Mouse (Mus musculus): ENCODE results near the gene Ttc23l. TPM values are rescaled to one million over a fixed set of nuclear protein-coding genes. Genes with fewer than 3 reads are reported as not detected.
A peak's percentile ranks its signal among the peaks of the same experiment; 100 is the strongest.
"Not testable (repeated sequence)": the region's sequence is repeated elsewhere in the genome, so short reads cannot be mapped to it uniquely, and the experiment has no call there.

Ttc23l gene
- total RNA-seq (2017), result not detected in 2 replicates

GRCm38 (mm10) chr15:10558465-10558864 is at the start of gene Ttc23l:
TSS of gene Ttc23l (minus strand) at chr15:10558668.
- ATAC-seq (replicated peaks; ENCODE audit: low read depth, poor library complexity, severe bottlenecking), result no peak

GRCm38 (mm10) chr15:10599413-10599812 is 40.9 kb upstream of the Ttc23l start:
- peak; percentile 99 for ATAC-seq (replicated peaks; ENCODE audit: low read depth, poor library complexity, severe bottlenecking)

DNA sequence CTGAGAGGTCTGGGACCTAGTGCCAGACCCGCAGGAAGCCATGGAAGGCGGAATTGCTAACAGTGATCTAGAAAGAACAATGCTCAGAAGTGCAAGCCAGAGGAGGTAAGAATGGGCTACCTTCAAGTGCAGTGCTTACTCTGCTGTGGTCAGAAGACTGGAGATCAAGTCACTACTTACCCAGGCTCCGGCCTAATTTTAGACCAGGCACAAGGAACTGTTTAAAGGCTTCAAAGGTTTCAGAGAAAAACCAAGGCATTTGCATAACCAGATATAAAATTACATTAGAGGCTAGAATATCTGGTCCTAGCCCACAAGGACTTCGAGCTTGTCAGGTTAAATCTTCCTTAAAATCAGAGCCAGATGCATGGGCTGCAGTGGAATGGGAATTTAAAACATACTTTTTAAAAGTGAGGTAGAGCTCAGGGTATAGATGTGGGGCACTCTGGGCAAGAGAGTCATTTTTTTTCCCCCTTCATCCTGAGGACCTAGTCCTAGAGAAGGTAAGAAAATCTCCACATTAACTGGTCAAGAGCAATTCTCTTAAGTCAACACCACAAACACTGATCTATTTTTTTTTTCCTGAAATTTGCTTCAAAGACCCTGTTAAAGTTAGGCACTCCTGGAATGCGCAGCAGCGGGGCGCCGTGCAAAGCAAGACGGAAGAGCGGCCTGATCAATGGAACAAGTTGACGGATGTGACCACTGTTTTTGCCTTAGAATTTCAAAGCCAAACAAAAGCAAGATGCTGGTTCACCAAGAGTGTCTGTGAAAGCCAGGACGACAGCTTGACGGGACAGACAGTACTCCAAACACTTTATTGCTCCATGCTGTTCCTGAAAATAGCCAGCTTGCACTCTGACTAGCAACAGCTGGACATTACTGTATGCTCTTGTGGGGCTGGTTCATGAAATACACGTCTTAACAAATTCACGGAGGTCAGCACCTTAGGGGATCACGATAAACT is 40.1 kb upstream of the Ttc23l start:
- no peak for ATAC-seq (replicated peaks; ENCODE audit: low read depth, poor library complexity, severe bottlenecking)

DNA sequence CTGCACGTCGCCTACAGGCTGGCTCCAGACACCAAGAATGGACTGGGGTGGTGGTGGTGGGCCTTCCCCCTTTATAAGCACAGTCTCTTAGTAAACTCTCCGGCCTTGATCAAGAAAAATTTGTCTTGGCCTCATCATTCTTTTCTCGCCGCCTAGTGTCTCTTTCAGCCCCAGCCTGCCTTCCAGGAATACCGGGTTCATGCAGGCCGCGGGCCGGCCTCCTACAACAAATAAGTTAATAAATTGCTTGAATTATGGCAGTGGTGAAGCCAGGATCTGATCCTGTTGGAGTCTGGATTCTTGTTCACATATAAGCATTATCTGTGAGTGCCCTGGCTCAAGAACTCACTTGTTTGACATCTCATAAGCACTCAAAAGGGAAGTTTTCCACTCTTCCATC is 38.4 kb upstream of the Ttc23l start:
- ATAC-seq (replicated peaks; ENCODE audit: low read depth, poor library complexity, severe bottlenecking), result no peak

DNA sequence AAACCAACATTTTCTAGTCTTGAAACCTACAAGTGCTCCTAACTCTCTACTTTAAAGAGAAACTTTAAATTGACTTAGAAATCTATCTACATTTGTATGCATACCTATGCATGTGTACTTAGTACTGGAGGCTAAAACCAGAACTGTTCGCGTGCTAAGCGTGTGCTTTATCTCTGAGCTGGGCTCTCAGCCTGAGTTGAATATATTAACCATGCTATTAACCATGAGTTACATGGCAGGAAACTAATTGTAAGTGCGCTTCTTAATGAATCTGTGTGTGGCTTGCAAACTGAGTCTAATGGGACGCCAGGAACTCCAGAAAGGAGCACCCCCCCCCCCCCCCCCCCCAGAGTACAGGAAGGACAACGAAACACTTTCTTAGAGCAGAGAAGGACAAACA is 36.9 kb upstream of the Ttc23l start:
- no peak for ATAC-seq (replicated peaks; ENCODE audit: low read depth, poor library complexity, severe bottlenecking)

DNA sequence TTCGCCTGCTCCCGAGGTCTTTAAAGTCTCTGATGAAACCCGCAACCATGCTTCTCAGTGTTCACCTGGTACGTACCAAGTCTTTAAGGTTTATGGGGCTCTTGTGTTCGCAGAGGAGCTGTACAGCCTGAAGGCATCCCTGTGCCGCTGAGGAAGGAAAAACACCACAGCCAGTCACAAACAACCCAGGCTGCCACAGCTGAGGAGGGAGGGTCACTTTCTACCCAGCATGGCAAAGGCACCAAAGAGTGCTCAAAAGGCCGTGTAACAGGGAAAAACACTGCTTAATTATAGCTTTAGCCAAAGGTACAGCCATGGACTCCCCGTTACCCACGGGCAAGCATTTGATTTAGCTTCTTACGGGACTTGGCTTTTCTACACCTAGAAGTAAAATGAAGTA is 36.4 kb upstream of the Ttc23l start:
- ATAC-seq (replicated peaks; ENCODE audit: low read depth, poor library complexity, severe bottlenecking), result no peak

GRCm38 (mm10) chr15:10593094-10593493 is 34.6 kb upstream of the Ttc23l start:
- ATAC-seq (replicated peaks; ENCODE audit: low read depth, poor library complexity, severe bottlenecking), result no peak

DNA sequence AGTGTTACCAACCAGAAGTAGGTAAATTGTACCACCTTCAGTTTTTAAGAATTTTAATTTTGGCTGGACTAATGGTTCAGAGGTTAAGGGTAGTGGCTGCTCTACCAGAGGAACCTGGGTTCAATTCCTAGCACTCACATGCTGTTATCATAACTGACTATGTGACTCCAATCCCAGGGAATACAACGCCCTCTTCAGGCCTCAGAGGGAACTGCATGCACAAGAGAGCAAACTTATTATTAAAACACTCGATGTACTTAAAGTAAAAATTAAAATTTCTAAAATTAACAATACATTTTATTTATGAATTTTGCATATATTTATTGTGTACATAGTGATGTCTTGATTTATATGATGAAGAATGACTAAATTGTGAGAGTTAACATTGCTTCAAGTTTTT is 28.1 kb upstream of the Ttc23l start:
- ATAC-seq (replicated peaks; ENCODE audit: low read depth, poor library complexity, severe bottlenecking), result no peak

DNA sequence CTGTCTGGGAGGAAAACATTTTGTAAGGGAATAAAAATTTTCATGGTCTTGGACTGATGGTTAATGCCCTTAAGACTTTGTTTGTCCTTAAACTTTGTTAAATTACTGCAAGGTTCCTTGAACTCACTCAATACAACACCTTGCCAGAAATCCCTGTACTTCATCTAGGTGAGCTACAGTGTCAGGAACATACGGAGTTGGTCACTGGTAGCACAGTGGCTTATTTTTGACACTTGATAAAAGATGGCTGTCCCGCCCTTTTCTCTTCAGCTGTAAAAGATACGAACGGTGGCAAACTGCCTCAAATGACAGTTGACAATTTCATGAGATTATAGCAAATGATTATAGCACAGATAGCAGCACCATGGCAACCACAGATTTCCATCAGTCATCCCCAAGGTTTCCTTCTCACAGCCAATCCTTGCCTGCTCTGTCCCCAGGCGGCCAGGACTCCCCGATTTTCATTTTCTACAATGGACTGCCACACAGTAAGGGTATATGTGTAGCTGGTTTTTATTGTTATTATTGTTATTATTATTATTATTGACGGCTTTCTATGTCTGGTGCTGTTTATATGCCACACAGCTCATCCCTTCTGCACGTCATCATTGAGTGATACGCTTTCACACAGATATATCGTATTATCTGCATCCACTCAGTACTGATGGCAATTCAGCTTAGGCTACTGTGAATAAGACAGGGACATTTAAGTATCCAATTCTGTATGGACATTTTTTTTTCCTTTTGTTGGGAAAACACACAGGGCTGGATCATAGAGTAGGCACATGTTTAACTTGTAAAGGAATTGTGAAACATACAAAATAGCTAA is 26.1 kb upstream of the Ttc23l start:
- ATAC-seq (replicated peaks; ENCODE audit: low read depth, poor library complexity, severe bottlenecking), result no peak

DNA sequence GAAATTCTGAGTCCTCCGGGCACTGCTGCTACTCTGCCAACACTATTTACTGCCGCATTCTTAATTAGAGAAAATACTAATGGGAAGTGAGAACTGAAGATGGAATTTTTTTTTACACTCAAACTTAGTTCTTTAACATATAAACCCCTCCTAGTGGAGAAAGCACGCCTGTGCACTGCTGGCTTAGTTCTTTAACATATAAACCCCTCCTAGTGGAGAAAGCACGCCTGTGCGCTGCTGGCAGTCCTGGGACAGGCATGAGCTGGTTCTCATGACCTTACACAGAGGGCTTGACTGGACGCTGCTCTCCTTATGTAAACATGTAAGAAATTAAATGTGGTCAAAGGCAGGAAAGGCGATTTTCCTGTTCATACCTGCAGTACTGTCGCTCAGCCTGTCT is 24.9 kb upstream of the Ttc23l start:
- ATAC-seq (replicated peaks; ENCODE audit: low read depth, poor library complexity, severe bottlenecking), result peak; percentile 100

- ATAC-seq (replicated peaks; ENCODE audit: low read depth, poor library complexity, severe bottlenecking), result no peak
Measured at GRCm38 (mm10) chr15:10579159-10579558, 20.7 kb upstream of the Ttc23l start.

GRCm38 (mm10) chr15:10566486-10566885 is 8.0 kb upstream of the Ttc23l start:
- ATAC-seq (replicated peaks; ENCODE audit: low read depth, poor library complexity, severe bottlenecking), result no peak

DNA sequence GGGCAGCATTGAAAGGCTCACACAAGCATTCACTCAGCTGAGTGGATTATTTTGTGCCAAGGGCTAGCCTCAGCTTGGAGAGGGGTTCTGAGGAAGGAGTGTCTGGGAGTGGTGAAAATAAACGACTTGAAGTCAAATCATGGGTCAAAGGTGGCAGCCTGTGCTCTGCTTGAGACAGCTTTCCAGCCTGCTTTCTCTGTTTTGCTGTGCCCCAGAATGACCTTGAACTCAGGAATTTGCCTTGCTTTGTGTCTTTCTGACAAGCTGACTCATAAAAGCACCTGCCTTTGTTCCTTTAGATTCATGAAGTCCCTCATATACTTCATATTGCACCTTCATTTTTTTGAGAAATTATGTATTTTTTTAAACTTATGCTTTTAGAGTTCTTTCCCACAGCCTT is 5.7 kb upstream of the Ttc23l start:
- ATAC-seq (replicated peaks; ENCODE audit: low read depth, poor library complexity, severe bottlenecking), result no peak

GRCm38 (mm10) chr15:10562281-10562680 is 3.8 kb upstream of the Ttc23l start:
- ATAC-seq (replicated peaks; ENCODE audit: low read depth, poor library complexity, severe bottlenecking), result no peak

DNA sequence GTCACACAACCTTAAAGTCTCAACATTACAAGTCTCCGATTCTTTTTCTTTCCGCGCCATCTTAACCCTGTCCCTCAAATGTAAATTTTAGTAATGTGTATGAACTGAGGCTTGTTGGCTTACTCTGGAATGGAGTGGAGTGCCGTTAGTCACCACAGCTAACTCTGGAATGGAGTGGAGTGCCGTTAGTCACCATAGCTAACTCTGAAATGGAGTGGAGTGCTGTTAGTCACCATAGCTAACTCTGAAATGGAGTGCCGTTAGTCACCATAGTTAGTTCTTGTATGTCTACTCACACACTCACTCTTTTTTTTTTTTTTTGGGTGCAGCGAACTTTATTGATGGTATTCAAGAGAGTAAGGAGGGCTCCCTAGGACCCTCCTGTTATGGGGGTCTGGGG is 1.5 kb upstream of the Ttc23l start:
- no peak for ATAC-seq (replicated peaks; ENCODE audit: low read depth, poor library complexity, severe bottlenecking)

DNA sequence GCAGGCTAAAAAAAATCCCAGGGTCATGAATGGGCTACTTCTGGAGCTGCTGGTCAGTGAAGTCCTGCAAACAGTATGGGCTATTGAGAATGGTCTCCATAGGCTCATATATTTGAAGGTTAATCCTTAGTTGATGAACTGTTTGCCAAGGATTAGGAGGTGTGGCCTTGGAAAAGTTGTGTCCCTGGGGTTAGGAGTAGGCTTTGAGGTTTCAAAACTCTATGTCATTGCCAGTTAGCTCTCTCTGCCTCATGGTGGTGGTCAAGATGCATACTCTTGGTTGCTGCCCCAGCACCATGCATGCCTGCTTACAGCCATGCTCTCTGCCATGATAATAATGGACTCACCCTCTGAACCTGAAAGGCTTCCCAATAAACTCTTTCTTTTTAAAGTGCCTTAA is 4.1 kb downstream of the Ttc23l start:
- no peak for ATAC-seq (replicated peaks; ENCODE audit: low read depth, poor library complexity, severe bottlenecking)

GRCm38 (mm10) chr15:10540271-10541088 is 18.0 kb downstream of the Ttc23l start:
- no peak for ATAC-seq (replicated peaks; ENCODE audit: low read depth, poor library complexity, severe bottlenecking)

GRCm38 (mm10) chr15:10535969-10536368 is 22.5 kb downstream of the Ttc23l start:
- ATAC-seq (replicated peaks; ENCODE audit: low read depth, poor library complexity, severe bottlenecking), result no peak

DNA sequence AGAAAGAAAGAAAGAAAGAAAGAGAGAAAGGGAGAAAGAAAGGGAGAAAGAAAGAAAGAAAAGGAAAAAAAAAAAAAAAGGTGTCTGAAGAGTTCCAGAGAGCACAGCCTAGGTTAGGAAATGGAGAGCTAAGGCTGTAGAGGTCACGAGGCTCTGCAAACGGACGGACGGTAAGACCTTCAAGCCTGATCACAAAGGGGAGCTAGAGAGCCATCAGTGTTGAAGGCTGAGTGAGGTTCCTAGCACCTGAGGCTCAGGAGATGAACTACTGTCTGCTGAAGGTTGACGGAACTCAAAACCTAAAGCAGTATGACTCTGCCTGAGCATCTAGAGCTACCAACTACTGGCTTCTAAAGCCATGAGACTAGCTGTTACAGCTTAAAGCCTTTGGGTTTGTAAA is 23.9 kb downstream of the Ttc23l start:
- ATAC-seq (replicated peaks; ENCODE audit: low read depth, poor library complexity, severe bottlenecking), result no peak

DNA sequence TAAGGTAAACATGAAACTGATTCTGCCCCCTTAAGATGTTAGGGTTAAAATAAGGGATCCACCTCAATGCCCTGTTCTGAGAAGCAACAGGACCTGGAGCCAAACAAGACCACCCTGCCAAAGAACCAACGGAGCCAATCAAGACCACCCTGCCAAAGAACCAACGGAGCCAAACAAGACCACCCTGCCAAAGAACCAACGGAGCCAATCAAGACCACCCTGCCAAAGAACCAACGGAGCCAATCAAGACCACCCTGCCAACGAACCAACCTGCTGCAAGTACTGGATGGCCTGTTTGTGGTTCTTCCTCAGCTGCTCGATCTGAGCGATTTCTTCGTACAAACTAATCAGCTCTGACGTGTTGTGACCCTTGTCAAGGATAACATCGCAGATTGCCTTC is 25.1 kb downstream of the Ttc23l start:
- ATAC-seq (replicated peaks; ENCODE audit: low read depth, poor library complexity, severe bottlenecking), result not testable (repeated sequence)

All from common myeloid progenitor, adult 5-6 weeks (primary cell).